Mouse (Mus musculus) small intestine, adult 2 months (tissue): ENCODE results near the gene Cbx1.
"Not testable (repeated sequence)": the region's sequence is repeated elsewhere in the genome, so short reads cannot be mapped to it uniquely, and the experiment has no call there.

Source experiments
- CTCF ChIP-seq: fragments of 200-500 bp; IDR thresholded peaks from 2 replicates; pipeline ENCODE4 v1.5.1; 2012; ENCODE audit warnings: low read depth, mild to moderate bottlenecking, control low read depth, inconsistent platforms, low read length, moderate library complexity, mixed read lengths; ENCODE audit not compliant: insufficient replicate concordance, insufficient read length; ENCODE audit errors: extremely low read depth
- POLR2A ChIP-seq: fragments of 200-500 bp; IDR thresholded peaks from 2 replicates; pipeline ENCODE4 v1.6.1; 2012; ENCODE audit warnings: low read depth, mild to moderate bottlenecking, control low read depth, inconsistent platforms, low read length, moderate library complexity

DNA sequence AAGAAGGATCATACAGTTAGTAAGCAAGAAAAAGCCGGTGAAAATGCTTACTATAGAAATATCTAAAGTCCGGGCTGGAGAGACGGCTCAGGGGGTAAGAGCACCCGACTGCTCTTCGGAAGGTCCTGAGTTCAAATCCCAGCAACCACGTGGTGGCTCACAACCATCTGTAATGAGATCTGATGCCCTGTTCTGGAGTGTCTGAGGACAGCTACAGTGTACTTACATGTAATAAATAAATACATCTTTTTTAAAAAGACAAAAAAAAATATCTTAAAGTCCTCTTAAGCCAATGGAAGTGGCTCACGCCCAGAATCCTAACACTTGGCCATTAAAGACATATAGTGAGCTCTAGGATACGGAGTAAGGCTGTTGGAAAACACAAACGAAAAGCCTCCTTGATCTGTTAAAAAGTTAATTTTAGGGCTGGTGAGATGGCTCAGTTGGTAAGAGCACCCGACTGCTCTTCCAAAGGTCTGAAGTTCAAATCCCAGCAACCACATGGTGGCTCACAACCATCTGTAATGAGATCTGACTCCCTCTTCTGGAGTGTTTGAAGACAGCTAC is 10.8 kb upstream of the Cbx1 start:
- not testable (repeated sequence) for TF ChIP-seq POLR2A, CTCF
